Mouse (Mus musculus) heart, embryonic 14.5 days (tissue): ENCODE results near the gene Cyp1a1. TPM values are rescaled to one million over a fixed set of nuclear protein-coding genes. Genes with fewer than 3 reads are reported as not detected.

Experiments used
- ATAC-seq: fragments of 200-750 bp; cut with Nextera tagmentation; 2 replicates; pipeline ENCODE4 v1.8.0; 2017; ENCODE audit warnings: low read depth, moderate TSS enrichment; ENCODE audit not compliant: insufficient number of reproducible peaks, insufficient read depth, low FRiP score
- H3K27ac ChIP-seq, 2 experiments: fragments of 200-500 bp in 1 of 2; fragments of 300-500 bp in 1 of 2; sonication (generic) in 1 of 2; replicated peaks in 1 of 2; 2 replicates each; pipeline ENCODE4 v1.5.1; 2012 to 2014; ENCODE audit warnings: low read depth in 2 of 2, low read length in 2 of 2, control low read depth in 1 of 2, mild to moderate bottlenecking in 1 of 2, mixed read lengths in 1 of 2; ENCODE audit not compliant: control insufficient read depth in 1 of 2, insufficient read depth in 1 of 2
- H3K27me3 ChIP-seq: fragments of 300-500 bp; sonication (generic); 2 replicates; pipeline ENCODE4 v1.6.1; 2014; ENCODE audit warnings: mild to moderate bottlenecking, low read length, control low read depth; ENCODE audit not compliant: control insufficient read depth, insufficient read depth
- H3K36me3 ChIP-seq: fragments of 300-500 bp; sonication (generic); 2 replicates; pipeline ENCODE4 v1.6.1; 2014; ENCODE audit warnings: mild to moderate bottlenecking, control low read depth, low read length, mixed read lengths; ENCODE audit not compliant: control insufficient read depth, insufficient read depth
- H3K4me1 ChIP-seq, 2 experiments: fragments of 200-500 bp in 1 of 2; fragments of 300-500 bp in 1 of 2; sonication (generic) in 1 of 2; 2 replicates each; pipeline ENCODE4 v1.6.1; 2012 to 2014; ENCODE audit warnings: low read length in 2 of 2, control low read depth in 1 of 2, mixed read lengths in 1 of 2; ENCODE audit not compliant: control insufficient read depth in 2 of 2, insufficient read depth in 2 of 2
- H3K4me2 ChIP-seq: fragments of 300-500 bp; sonication (generic); 2 replicates; pipeline ENCODE4 v1.6.1; 2014; ENCODE audit warnings: mild to moderate bottlenecking, low read length
- H3K4me3 ChIP-seq, 2 experiments: fragments of 200-500 bp in 1 of 2; fragments of 300-500 bp in 1 of 2; sonication (generic) in 1 of 2; 2 replicates each; pipeline ENCODE4 v1.5.1; 2012 to 2014; ENCODE audit warnings: low read length in 2 of 2, mild to moderate bottlenecking in 2 of 2, control low read depth in 1 of 2, low read depth in 1 of 2, moderate library complexity in 1 of 2; ENCODE audit not compliant: control insufficient read depth in 1 of 2, insufficient read depth in 1 of 2
- H3K9ac ChIP-seq: fragments of 300-500 bp; sonication (generic); 2 replicates; pipeline ENCODE4 v1.6.1; 2014; ENCODE audit warnings: mild to moderate bottlenecking, low read length
- H3K9me3 ChIP-seq: fragments of 300-500 bp; sonication (generic); 2 replicates; pipeline ENCODE4 v1.6.1; 2016; ENCODE audit warnings: low read length, control low read depth; ENCODE audit not compliant: control insufficient read depth
- WGBS: fragments of 180-500 bp; shearing (Covaris S2); extraction: QIAGEN DNeasy Blood & Tissue Kit; methylation state at CpG from one replicate; pipeline ENCODE4 v1.1.7; 2014; 5-methylcytosine and 5-hydroxymethylcytosine counted together
- polyA plus RNA-seq: library from polyadenylated mRNA; unstranded; fragments of >200 nt; fragmentation: Nextera tagmentation; extraction: Ambion mirVana; gene quantifications from 2 replicates; pipeline ENCODE4 v1.2.1, GENCODE M21; 2014

Cyp1a1 gene
- polyA plus RNA-seq, 1 experiment from 2014 or later, result not detected

- Histone ChIP-seq H3K27me3 (no peaks in the 10 kb centered on the region), H3K9ac (no peak overlapping the region), H3K4me3 (no peak overlapping the region), H3K4me1 (no peaks in the 10 kb centered on the region), H3K9me3 (no peaks in the 10 kb centered on the region), H3K36me3 (no peaks in the 10 kb centered on the region), H3K27ac (no peak overlapping the region), H3K4me2 (no peak overlapping the region)
- WGBS, result 44% methylated on average over 2 of the region's 2 CpGs
- ATAC-seq, result no peak
These were observed 430 bp downstream of the Cyp1a1 start for GRCm38 (mm10) chr9:57688158-57688557.

- no peak for ATAC-seq
- no peaks in the 10 kb centered on the region for H3K4me1 ChIP-seq
- H3K9me3 ChIP-seq, result no peaks in the 10 kb centered on the region
- 72% methylated on average over 2 of the region's 2 CpGs for WGBS
- H3K4me2 ChIP-seq, result no peak overlapping the region
- no peak overlapping the region for H3K4me3 ChIP-seq
- no peaks in the 10 kb centered on the region for H3K27me3 ChIP-seq
- no peak overlapping the region for H3K9ac ChIP-seq
- H3K36me3 ChIP-seq, result no peaks in the 10 kb centered on the region
- no peak overlapping the region for H3K27ac ChIP-seq
These were observed 878 bp downstream of the Cyp1a1 start for GRCm38 (mm10) chr9:57688606-57689005.

- WGBS, result 79% methylated on average over 2 of the region's 2 CpGs
These were observed 6.4 kb downstream of the Cyp1a1 start for GRCm38 (mm10) chr9:57694108-57694507.

GRCm38 (mm10) chr9:57696380-57697285 lies 8.9 kb downstream of the Cyp1a1 start:
- ATAC-seq, result no peak
- H3K4me2 ChIP-seq, result peak overlapping the region; percentile 91
- H3K36me3 ChIP-seq, result no peaks in the 10 kb centered on the region
- peaks cover 4 to 12% of the 10 kb centered on the region in 2 experiments; a peak in 3 of 4 replicates for H3K4me1 ChIP-seq
- H3K27me3 ChIP-seq, result peaks cover 32% of the 10 kb centered on the region
- peak overlapping the region; percentile 62 for H3K9ac ChIP-seq
- H3K4me3 ChIP-seq, result peak overlapping the region; percentile 41 to 50
- WGBS, result 1% methylated on average over 42 of the region's 42 CpGs
- no peak overlapping the region for H3K27ac ChIP-seq
- no peaks in the 10 kb centered on the region for H3K9me3 ChIP-seq

More at GRCm38 (mm10) chr9:57694108-57694507, 6.4 kb downstream of the Cyp1a1 start:
- no peak overlapping the region for H3K4me3 ChIP-seq
- no peak overlapping the region for H3K27ac ChIP-seq
- H3K36me3 ChIP-seq, result no peaks in the 10 kb centered on the region
- H3K4me2 ChIP-seq, result no peak overlapping the region
- peaks cover 32% of the 10 kb centered on the region for H3K27me3 ChIP-seq
- H3K9me3 ChIP-seq, result no peaks in the 10 kb centered on the region
- peaks cover 4 to 12% of the 10 kb centered on the region in 2 experiments; a peak in 3 of 4 replicates for H3K4me1 ChIP-seq
- ATAC-seq, result no peak
- H3K9ac ChIP-seq, result no peak overlapping the region

- no peaks in the 10 kb centered on the region for H3K36me3 ChIP-seq
- WGBS, result 22% methylated on average over 4 of the region's 4 CpGs
- no peak overlapping the region for H3K9ac ChIP-seq
- H3K9me3 ChIP-seq, result no peaks in the 10 kb centered on the region
- H3K27me3 ChIP-seq, result peaks cover 32% of the 10 kb centered on the region
- no peak overlapping the region for H3K4me2 ChIP-seq
- peaks cover 4 to 12% of the 10 kb centered on the region in 2 experiments; a peak in 3 of 4 replicates for H3K4me1 ChIP-seq
- no peak overlapping the region for H3K4me3 ChIP-seq
- ATAC-seq, result no peak
- H3K27ac ChIP-seq, result no peak overlapping the region
These were observed 9.7 kb downstream of the Cyp1a1 start for GRCm38 (mm10) chr9:57697380-57697779.

GRCm38 (mm10) chr9:57698466-57699150 lies 10.9 kb downstream of the Cyp1a1 start:
- peaks cover 4 to 12% of the 10 kb centered on the region in 2 experiments; a peak in 3 of 4 replicates for H3K4me1 ChIP-seq
- no peak overlapping the region for H3K27ac ChIP-seq
- no peak for ATAC-seq
- H3K27me3 ChIP-seq, result peaks cover 32% of the 10 kb centered on the region
- H3K9ac ChIP-seq, result no peak overlapping the region
- H3K4me3 ChIP-seq, result no peak overlapping the region
- no peak overlapping the region for H3K4me2 ChIP-seq
- 68% methylated on average over 1 of the region's 1 CpGs for WGBS
- no peaks in the 10 kb centered on the region for H3K9me3 ChIP-seq
- H3K36me3 ChIP-seq, result no peaks in the 10 kb centered on the region

- no peak overlapping the region for H3K4me2 ChIP-seq
- H3K9me3 ChIP-seq, result peaks cover 5% of the 10 kb centered on the region
- H3K4me1 ChIP-seq, result peaks cover 3 to 8% of the 10 kb centered on the region in 2 experiments; a peak in 1 of 4 replicates
- no peak overlapping the region for H3K4me3 ChIP-seq
- ATAC-seq, result no peak
- no peak overlapping the region for H3K27ac ChIP-seq
- no peaks in the 10 kb centered on the region; the same call in 1 of the 2 replicates for H3K27me3 ChIP-seq
- 77% methylated on average over 3 of the region's 3 CpGs for WGBS
- H3K9ac ChIP-seq, result no peak overlapping the region
- no peaks in the 10 kb centered on the region for H3K36me3 ChIP-seq
These were observed 18.8 kb downstream of the Cyp1a1 start for GRCm38 (mm10) chr9:57706496-57706895.
